Mouse (Mus musculus) cerebellum, adult 11 months (tissue): ENCODE data around the gene Ppm1k.
"Not testable (repeated sequence)": the region's sequence is repeated elsewhere in the genome, so short reads cannot be mapped to it uniquely, and the experiment has no call there.

ENCODE experiments used
- DNase-seq: peaks from one replicate; pipeline ENCODE4 v3.0.0; 2022

Gene Ppm1k

DNA sequence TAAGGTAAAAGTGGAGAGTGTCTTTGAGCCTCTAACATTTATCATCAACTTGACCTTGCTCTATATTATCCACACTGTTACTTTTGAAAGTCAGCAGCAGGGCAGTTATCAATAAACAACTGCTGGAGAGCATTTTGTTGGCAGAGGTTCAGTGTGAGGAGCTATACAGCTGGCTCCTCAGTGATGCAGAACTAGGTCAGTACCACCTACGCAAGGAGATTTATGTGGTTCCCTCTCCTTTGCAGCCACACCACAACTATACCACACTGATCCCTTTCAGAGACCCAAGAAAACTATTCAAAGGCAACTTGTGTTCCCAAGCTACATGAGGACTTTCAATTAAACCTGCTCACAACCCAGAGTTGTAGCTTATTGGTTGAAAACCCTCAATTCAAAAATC lies 3.8 kb downstream of the Ppm1k start:
- no peak for DNase-seq

DNA sequence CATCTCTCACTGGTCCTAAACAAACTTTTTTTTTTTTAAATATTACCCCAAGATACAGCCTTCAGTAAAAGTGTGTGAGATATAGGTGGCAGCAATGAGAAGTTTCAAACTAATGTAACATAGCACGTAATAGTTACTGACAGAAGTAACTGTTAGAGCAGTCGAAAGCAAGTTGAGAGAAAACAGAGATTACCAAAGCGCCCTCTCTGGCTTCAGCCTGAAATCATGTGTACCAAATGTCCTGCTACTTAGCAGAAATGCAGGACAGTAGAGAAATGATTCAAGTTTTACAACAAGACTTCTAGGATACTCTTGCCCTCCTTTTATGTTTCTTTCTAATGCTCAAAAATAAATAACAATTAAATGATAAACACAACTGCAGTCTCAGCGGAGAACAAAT lies 4.3 kb downstream of the Ppm1k start:
- no peak for DNase-seq

DNA sequence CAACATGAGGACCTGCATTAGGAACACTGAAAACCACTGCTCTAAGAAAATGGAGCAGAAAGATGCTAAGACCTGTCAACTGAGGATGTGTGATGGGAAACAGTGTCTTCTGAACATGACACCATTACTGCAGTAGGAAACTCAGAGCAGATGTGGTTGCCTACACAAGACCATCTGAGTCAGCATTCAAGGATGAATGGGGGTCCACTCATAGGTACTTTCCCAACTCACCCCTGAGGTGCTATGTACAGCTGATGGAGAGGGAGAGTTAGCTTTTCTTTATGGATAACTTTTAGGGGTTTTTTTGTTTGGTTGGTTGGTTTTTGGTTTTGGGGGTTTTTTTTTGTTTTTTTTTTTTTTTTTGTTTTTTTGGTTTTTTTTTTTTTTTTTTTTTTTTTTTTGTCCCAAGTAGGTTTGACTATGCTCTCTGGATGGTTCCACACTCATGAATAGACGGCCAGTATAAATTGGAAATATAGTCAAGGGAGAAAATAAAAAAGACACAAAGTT lies 5.9 kb downstream of the Ppm1k start:
- DNase-seq, result no peak

DNA sequence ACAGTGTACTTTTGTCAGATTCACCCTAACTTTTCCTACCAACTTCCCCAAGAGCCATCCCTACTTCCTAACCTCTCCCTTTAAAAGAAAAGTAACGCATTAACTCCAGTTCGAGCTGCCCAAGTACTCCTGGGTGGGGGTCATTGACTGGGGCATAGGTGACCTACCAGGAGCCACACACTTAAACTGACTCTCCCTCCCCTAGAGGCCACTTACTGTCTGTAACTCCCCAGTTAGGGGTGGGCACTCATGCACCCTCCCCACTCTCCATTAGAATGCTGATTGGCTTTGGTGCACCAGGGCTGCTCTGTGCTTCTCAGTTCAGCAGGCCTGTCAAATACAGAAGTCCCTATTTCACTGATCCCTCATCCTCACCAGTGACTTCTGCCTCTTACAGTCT lies 8.3 kb downstream of the Ppm1k start:
- no peak for DNase-seq

DNA sequence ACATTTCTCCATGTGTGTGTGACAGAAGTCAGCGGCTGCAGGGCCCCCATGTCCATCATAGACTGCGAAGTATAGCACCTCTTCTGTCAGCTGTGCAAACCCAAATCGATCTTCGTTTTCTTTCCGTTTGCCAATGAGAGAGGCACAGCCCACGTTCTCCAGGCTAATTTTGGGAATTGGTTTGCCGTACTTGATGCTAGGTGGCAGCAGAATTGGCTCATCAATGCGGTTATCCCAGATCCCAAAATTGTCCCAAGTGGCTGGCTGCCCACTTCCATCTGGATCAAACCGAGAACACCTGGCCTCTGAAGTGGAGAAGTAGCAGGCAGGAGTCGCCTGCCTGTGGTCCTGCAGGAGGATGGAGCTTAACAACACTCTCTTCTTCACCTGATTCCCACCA lies 10.5 kb downstream of the Ppm1k start:
- no peak for DNase-seq

DNA sequence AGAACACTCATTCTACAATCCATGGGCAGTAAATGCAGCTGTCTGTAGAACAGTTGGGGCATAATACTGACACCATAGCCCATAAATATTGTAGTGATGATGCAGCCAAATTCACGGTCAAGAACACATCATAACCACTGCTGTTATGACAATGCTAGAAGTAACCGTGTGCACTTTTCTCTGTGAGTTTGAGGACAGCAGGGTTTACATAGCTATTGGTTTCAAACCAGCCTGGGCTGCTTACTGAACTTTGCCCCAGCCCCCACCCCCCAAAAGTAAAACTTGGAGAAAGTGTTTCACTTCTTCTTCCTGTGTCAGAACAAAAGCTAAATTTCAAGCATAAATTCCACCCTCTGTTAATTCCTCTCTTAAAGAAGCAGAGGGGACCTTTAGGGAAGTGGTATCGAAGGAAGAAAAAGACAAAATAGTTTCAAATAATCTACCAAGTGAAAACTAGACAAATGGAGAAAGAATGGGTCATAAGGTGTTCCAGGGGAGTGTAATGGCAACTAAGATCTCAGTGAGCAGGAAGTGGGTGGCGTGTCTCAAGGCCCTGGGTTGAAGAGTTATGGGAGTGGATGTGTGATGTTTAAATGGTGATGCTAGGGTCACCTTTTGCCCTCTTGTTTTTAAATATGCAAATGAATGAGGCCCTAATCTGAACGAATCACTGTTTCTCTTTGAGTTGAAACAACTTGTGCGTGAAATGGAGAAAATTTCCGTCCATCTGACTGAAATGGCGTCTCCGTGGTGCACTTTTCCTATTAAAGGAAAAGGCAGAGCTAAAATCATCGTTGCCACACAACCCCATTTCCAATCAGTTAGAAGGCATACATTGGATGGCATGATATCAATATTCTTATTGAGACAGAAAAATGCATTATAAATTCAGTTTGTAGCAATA lies 14.3 kb downstream of the Ppm1k start:
- DNase-seq, result no peak

DNA sequence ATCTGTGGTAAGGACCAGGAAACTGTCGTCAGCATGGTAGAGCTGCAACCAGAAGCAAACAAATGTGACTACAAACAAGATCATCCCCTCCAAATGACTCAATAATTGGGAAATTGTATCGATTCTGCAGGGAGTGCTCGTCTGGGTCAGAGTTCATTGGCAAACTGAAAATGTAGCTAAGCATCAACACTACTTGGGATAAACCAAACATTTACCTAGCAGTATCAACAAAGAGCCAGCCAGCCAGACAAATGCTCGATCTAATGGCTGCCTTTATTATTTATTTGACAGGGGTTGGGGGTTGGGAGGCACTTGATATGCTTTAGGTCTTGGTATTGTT lies 21.3 kb downstream of the Ppm1k start:
- no peak for DNase-seq

DNA sequence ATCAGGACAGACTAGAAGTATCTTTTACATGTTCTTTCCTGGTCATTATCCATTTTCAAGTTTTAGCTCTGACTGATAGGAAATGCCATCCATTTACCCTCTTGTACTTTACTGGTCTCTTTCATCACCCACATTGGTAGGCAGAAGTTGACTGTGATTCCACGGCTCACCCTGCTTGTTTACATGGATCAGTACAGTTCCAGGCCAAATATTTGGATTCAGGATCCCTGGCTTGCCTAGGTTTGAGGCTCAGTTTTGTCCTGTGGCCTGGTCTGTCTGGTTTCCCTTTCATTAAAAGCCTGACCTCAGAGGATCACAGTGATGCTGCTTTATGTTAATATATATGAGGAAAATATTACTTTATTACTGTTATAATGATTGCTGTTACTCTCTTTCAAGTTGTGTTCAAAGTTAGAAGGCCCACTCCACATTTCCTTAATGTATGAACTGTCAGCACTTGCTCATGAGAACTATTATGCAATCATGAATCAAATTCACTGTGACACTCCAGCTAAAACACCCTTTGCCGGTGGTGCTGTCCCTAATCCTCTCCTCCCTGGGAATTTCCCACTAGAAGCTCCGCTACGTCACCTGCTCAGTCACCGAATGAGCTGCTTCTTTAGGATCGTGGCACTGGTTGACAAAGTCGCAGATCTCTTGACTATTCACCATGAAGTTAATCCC lies 21.8 kb downstream of the Ppm1k start:
- no peak for DNase-seq

DNA sequence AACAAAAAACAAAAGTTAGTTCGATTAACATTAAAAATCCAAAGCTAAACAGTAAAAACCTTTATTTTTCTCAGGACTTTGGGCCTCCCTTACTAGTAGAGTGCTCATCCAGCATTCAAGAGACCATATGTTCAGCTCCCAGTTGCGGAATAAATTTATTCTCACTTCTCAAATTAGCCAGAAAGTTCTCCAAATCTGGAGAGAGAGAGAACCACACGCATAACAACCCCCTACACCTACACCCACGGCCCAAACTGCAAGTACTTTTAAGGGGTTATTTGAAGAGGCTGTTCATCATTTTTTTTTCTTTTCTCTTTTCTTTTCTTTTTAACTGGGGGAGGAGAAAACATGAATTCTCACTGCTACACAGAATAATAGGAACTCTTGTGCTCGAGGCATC lies 23.4 kb downstream of the Ppm1k start:
- no peak for DNase-seq

DNA sequence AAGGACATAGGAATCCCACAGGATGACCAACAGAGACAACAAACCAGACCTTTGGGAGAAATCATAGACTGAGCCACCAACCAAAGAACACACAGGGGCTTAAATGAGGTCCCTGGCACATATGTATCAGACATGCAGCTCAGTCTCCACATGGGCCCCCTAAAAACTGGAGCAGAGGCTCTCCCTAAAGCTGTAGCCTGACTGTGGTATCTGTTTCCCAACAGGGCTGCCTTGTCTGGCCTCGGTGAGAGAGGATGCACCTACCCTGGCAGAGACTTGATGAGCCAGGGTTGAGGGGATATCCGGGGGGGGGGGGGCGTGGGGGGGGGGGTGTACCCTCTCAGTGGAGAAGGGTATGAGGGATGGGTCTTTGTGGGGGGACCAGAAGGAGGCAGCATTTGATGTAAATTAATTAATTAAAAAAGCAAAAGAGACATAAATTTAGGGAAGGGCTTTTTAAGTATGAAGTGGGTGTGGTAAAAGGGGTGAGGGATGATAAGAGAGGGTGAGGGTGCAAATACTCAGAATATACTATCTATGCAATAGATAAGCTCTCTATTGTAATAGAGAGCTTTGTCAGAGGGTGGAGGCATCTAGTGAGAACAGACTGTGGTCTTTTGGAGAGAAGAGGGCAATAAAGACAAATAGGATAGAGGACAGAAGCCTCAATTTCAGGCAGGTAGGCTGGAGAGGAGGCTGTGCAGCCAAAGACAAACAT lies 31.4 kb downstream of the Ppm1k start:
- no peak for DNase-seq

DNA sequence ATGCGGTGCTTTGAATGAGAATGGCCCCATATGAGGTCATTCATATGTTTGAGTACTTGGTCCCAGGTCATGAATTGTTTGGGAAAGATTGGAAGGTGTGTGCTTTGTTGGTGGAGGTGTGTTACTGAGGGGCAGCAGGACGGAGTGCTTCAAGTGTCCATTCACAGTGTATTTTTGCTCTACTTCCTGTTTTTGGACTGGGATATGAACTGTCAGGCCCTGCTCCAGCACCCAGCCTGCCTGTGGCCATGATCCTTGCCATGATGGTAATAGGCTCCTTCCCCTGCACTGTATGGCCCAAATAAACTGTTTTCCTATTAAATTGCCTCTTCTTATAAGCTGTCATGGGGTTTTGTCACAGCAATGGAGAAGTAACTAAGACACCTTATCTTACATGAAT lies 36.1 kb downstream of the Ppm1k start:
- DNase-seq, result no peak

DNA sequence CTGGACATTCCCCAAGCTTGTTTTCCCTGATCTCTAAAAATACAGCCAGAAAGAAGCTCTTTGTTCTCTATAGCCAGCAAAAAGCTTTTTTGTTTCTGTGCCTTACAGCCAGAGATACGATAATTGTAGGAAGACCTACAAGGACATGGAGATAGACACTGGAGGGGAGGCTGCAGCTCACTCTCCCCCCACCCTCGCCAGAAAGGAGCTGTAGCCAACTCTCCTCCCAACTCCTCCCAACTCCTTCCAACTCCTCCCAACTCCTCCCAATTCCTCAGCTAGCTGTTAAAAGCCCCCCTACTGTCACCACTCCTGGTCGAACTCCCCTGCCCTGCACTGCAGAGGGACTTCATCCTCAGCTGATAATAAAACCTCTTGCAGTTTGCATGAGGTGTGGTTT lies 67.1 kb downstream of the Ppm1k start:
- DNase-seq, result not testable (repeated sequence)
